Mouse (Mus musculus): ENCODE data around the gene Prss36.

Prss36 gene

GRCm38 (mm10) chr7:127934075-127934474 lies 12.4 kb downstream of the Prss36 start:
- no peak for DNase-seq

- no peak for DNase-seq
Measured at GRCm38 (mm10) chr7:127932273-127933031, 14.1 kb downstream of the Prss36 start.

DNA sequence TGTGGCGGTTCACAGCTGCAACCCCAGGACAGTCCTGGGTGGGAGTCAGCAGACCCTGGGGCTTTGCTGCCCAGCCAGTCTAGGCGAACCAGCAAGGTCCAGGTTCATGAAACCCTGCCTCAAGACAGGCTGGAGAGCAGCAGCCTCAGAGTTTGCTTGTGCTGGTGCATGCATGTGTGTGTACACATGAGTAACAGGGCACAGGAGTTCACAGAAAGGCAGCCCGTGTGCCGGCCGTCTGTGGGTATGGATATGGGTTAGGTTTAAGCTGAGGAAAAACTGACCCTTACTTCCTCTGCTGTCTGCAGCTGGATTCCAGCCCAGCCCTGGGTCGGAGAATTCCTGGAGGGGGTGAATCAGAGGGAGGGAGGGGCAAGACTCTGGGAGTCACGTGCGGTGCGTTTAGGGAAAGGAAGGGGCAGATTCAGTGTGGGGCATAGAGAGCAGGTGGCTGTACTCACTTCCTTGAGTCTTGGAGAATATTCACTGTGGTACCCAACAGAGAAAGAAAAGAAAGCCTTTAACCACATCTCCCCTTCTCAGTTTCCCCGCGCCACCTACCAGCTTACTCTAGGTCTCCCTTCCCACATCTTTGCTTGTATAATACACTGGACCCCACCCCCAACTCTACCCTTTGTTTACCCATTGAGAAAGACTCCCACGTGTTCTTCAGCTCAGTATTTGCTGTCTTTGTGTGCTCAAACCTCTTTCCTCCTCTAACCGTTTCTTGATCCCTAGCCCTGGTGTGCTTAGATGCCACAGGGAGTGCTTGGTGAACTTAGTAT lies 15.0 kb downstream of the Prss36 start:
- DNase-seq = no peak

DNA sequence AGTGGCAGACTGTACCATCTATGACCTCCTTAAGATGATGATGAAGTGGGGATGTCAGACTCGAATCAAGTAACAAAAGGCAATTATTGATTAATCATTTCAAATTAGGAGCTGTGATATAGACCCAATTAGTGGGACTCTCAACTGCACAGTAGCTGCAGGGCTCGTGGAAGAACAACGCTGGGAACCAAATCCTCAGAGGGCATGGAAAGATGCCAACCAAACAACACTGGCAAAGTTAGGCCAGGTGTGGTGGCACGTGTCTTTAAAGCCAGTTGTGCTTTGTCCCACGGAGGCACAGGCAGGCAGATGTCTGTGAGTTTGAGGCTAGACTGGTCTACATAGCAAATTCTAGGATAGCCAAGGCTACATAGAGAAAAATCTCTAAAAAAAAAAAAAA lies 15.9 kb downstream of the Prss36 start:
- DNase-seq = no peak

DNA sequence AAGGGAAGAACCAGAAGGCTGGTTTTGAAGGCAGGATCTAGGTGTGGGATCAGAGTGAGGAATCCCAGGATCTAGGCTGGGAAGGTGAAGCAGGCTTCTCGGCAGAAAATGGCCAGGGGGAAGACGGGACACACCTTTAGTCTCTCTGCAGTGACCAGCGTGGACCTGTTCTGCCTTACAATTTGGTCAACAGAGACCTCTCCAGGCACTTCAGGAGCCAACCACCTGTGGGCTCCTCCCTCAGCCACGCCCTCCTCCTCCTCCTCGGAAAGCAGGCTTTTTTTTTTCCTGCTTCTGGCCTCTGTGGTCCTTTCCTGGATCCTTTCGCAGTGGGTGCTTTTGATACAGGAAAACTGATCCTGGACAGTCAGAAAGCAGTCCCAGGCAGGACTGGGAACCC lies 16.6 kb downstream of the Prss36 start, which contains the start of gene Prss8:
Gene Prss8, minus strand, starts transcription at position 182 of the 400 bp plus-strand sequence.
- no peak for DNase-seq

DNA sequence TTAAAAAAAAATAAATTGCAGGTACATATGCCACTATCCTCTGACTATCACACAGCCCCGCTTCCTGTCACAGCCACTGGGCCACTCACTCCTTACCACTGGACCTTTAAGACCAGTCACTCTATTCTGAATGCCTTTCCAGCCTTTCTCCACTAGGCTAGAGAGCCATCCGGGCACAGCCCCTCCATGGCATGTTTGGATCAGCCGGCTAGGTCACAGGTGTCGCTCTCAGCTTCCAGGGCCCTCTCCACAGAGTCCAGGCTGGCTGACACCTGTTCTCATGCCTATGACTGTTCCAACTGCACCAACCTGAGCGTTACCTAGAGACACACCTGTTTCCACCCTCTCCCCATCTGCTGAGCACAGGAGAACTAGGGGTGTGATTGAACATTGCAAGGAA lies 17.9 kb downstream of the Prss36 start:
- no peak for DNase-seq

GRCm38 (mm10) chr7:127927726-127928125 lies 18.8 kb downstream of the Prss36 start:
- DNase-seq = no peak

- no peak for DNase-seq
Measured at GRCm38 (mm10) chr7:127926846-127927245, 19.7 kb downstream of the Prss36 start.

- no peak for DNase-seq
Measured at GRCm38 (mm10) chr7:127926066-127926465, 20.5 kb downstream of the Prss36 start.

DNA sequence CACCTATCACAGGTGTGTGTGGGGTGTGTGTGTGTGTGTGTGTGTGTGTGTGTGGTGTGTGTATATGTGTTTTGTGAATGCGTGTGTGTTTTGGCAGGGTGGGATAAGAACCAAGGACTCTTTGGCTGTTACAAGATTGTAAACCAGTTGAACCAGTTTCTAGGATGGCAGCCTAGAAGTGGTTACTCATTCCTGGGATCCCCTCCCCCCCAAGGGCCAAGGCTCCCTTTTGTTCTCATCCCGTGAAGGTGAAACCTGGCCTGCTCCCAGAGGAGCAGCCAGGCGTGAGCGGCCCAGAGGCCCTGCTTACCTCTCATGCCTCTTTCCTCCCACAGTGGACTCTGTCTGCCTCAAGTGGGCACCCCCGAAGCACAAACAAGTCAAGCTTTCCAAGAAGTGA lies 21.3 kb downstream of the Prss36 start:
- no peak for DNase-seq

GRCm38 (mm10) chr7:127923714-127924113 lies 22.8 kb downstream of the Prss36 start:
- no peak for DNase-seq

- DNase-seq = no peak
Measured at GRCm38 (mm10) chr7:127922451-127923275, 23.9 kb downstream of the Prss36 start.

- DNase-seq = no peak
Measured at GRCm38 (mm10) chr7:127921516-127921915, 25.0 kb downstream of the Prss36 start.

DNA sequence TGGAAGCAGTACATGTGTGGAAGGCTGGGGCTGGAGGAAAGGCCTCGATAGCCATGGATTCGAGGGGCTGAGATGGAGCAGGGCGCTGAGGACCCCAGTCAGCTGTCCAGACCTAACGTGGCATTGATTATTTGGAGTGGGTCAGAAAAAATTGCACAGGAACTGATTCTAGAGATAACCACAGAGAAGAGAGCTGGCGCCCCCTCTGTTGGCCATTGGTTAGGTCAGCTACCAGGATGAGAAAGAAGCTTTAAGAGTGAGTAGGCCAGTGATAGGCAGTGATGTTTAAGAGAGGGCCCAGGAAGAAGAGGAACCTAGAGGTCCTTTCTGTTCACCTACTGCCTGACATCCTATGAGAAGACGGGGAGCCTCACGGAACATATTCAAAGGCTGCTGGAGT lies 27.2 kb downstream of the Prss36 start:
- DNase-seq = no peak

DNA sequence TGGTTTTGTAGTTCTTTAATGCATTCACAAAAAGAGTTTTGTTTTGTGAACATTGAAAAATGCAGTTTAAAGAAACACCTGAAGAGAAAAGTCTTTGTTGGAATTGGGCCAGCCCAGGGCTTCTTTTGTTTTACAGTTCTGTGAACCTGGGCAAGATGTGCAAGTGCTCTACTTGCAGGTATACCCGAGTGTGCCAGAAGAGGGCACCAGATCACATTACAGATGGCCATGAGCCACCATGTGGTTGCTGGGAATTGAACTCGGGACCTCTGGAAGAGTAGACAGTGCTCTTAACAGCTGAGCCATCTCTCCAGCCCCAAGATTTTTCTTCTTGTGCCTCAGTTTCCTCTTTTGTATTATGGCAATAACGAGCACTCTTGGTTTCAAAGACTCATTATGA lies 28.3 kb downstream of the Prss36 start:
- no peak for DNase-seq

DNA sequence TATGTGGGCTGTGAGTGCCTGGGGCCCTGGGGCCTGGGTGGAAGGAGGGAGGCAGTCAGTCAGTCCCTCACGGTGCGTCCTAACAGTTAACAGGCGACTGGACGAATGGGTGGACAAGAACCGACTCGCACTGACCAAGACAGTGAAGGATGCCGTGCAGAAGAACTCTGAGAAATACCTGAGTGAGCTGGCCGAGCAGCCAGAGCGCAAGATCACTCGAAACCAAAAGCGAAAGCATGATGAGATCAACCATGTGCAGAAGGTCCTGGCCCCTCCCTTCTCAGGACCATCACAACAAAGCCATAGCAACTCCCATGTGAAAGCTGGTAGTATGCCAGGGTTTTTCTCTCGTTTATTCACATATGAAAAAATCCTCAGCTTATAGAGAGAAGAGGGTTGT lies 31.2 kb downstream of the Prss36 start:
- no peak for DNase-seq

GRCm38 (mm10) chr7:127912938-127913337 lies 33.6 kb downstream of the Prss36 start:
- DNase-seq = no peak

- DNase-seq = peak; percentile 80
Measured at GRCm38 (mm10) chr7:127912190-127912871, 34.2 kb downstream of the Prss36 start, which contains the start of gene Kat8. Gene Kat8, plus strand, starts transcription at chr7:127912516.

GRCm38 (mm10) chr7:127908656-127909055 lies 37.9 kb downstream of the Prss36 start:
- DNase-seq = no peak

- DNase-seq = no peak
Measured at GRCm38 (mm10) chr7:127907939-127908338, 38.6 kb downstream of the Prss36 start.

GRCm38 (mm10) chr7:127903971-127904796 lies 42.3 kb downstream of the Prss36 start, which contains the start of gene Bckdk:
Gene Bckdk, plus strand, starts transcription at chr7:127904082.
- DNase-seq = peak; percentile 73

DNA sequence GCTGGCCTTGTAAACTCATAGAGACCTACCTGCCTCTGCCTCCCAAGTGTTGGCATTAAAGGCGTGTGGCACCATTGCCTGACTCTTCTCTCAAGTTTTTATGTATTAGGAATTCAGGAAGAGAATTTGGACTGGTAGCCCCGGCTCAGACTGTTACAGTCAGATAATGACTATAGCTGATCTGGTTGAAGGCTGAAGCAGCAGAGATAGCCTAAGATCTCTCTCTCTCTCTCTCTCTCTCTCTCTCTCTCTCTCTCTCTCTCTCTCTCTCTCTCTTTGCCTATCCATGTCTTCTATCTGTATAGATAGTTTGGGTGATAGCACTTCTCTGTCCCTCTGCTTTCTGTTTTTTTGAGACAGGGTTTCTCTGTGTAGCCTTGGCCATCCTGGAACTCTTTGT lies 44.8 kb downstream of the Prss36 start:
- DNase-seq = no peak

All from cerebellum, adult 11 months (tissue).